Mouse (Mus musculus) heart, adult 2 months (tissue): Measurements from ENCODE around the gene Slc30a6. TPM values are rescaled to one million over a fixed set of nuclear protein-coding genes. Genes with fewer than 3 reads are reported as not detected.

Experiments used
- DNase-seq, 2 experiments: peaks; one replicate each; pipeline ENCODE4 v3.0.0; 2021
- H3K27ac ChIP-seq: fragments of 200-600 bp; 2 replicates; pipeline ENCODE4 v1.8.1; 2022
- H3K27me3 ChIP-seq: fragments of 200-500 bp; 2 replicates; pipeline ENCODE4 v1.6.1; 2012; ENCODE audit warnings: mild to moderate bottlenecking, low read length, inconsistent platforms, mixed read lengths; ENCODE audit not compliant: control insufficient read depth, insufficient read depth
- H3K36me3 ChIP-seq: fragments of 200-500 bp; 2 replicates; pipeline ENCODE4 v1.6.1; 2012; ENCODE audit warnings: low read length, inconsistent platforms; ENCODE audit not compliant: control insufficient read depth, insufficient read depth
- H3K4me1 ChIP-seq: fragments of 200-500 bp; 2 replicates; pipeline ENCODE4 v1.6.1; 2011; ENCODE audit warnings: low read length; ENCODE audit not compliant: control insufficient read depth, insufficient read depth
- H3K4me3 ChIP-seq: fragments of 200-600 bp; 2 replicates; pipeline ENCODE4 v1.8.1; 2022
- H3K79me2 ChIP-seq: fragments of 200-500 bp; replicated peaks from 2 replicates; pipeline ENCODE4 v1.6.1; 2012; ENCODE audit warnings: mild to moderate bottlenecking, inconsistent platforms, low read length, moderate library complexity, mixed read lengths; ENCODE audit not compliant: control insufficient read depth, insufficient read depth
- H3K9ac ChIP-seq: fragments of 200-500 bp; 2 replicates; pipeline ENCODE4 v1.6.1; 2012; ENCODE audit warnings: low read depth, mild to moderate bottlenecking, control low read depth, inconsistent platforms, low read length, mixed read lengths
- CTCF ChIP-seq: fragments of 200-600 bp; IDR thresholded peaks from 2 replicates; pipeline ENCODE4 v1.8.1; 2022; ENCODE audit warnings: antibody characterized with exemption, mild to moderate bottlenecking, moderate library complexity
- EP300 ChIP-seq: fragments of 200-500 bp; IDR thresholded peaks from 2 replicates; pipeline ENCODE4 v1.6.1; 2011; ENCODE audit warnings: low read depth, low read length, control low read depth; ENCODE audit not compliant: insufficient read depth
- POLR2A ChIP-seq: fragments of 200-500 bp; IDR thresholded peaks from 2 replicates; pipeline ENCODE4 v1.6.1; 2011; ENCODE audit warnings: mild to moderate bottlenecking, low read depth, low read length, control low read depth; ENCODE audit not compliant: insufficient read depth
- WGBS: fragments of 180-500 bp; shearing (Covaris S2); methylation state at CpG from one replicate; pipeline ENCODE4 v1.1.7; 2018; 5-methylcytosine and 5-hydroxymethylcytosine counted together
- intact Hi-C: fragments of 180-260 bp; cut with DNase I; formaldehyde crosslinking; loops from one replicate; pipeline ENCODE4 v1.15.1; 2025
- polyA plus RNA-seq: library from polyadenylated mRNA; depleted of rRNA; stranded (reverse); fragments of >200 nt; gene quantifications from 2 replicates; pipeline ENCODE4 v1.2.3, GENCODE M21; 2012
- total RNA-seq, 2 experiments: library from RNA; stranded (reverse); gene quantifications; 2 replicates each; pipeline ENCODE4 v1.2.3; 2021

Slc30a6 gene
- total and polyA plus RNA-seq, 3 experiments = 9.2 to 14.6 (median 9.5) TPM

GRCm38 (mm10) chr17:74394855-74395254 is 553 bp upstream of the Slc30a6 start:
- 19% methylated on average over 16 of the region's 16 CpGs for WGBS
- Histone ChIP-seq H3K27me3 (no peaks in the 10 kb centered on the region), H3K4me3 (peak overlapping the region; percentile 93), H3K79me2 (0 out of 2 replicates have a peak, but pooled peaks cover 2% of the 10 kb centered on the region), H3K4me1 (peaks cover 2% of the 10 kb centered on the region), H3K27ac (peak overlapping the region; percentile 91), H3K36me3 (no peaks in the 10 kb centered on the region), H3K9ac (peak overlapping the region; percentile 43)
- peak in 1 of 2 experiments; percentile 27 for DNase-seq
- intact Hi-C loops = loop anchor here (2.0 to 10.0 kb wide), 5 partner anchors 56 to 370 kb away; partner anchors contain the start of genes Memo1, Spast and Ttc27
- no peak for TF ChIP-seq POLR2A
- no peak for TF ChIP-seq CTCF
- no peak for TF ChIP-seq EP300

- no peak for TF ChIP-seq CTCF
- TF ChIP-seq EP300 = no peak
- no peak for TF ChIP-seq POLR2A
- 57% methylated on average over 4 of the region's 4 CpGs for WGBS
- H3K4me3 ChIP-seq = no peak overlapping the region
- no peak for DNase-seq
- H3K27me3 ChIP-seq = no peaks in the 10 kb centered on the region
- no peak overlapping the region for H3K9ac ChIP-seq
- intact Hi-C loops = loop anchor here (5.0 to 10.0 kb wide), 3 partner anchors 99 to 372 kb away; partner anchors contain the start of genes Memo1 and Ttc27
- H3K4me1 ChIP-seq = peaks cover 2% of the 10 kb centered on the region
- H3K36me3 ChIP-seq = no peaks in the 10 kb centered on the region
- no peak overlapping the region for H3K27ac ChIP-seq
- H3K79me2 ChIP-seq = 0 out of 2 replicates have a peak, but pooled peaks cover 2% of the 10 kb centered on the region
Observed at GRCm38 (mm10) chr17:74396766-74397165, 1.4 kb downstream of the Slc30a6 start.

DNA sequence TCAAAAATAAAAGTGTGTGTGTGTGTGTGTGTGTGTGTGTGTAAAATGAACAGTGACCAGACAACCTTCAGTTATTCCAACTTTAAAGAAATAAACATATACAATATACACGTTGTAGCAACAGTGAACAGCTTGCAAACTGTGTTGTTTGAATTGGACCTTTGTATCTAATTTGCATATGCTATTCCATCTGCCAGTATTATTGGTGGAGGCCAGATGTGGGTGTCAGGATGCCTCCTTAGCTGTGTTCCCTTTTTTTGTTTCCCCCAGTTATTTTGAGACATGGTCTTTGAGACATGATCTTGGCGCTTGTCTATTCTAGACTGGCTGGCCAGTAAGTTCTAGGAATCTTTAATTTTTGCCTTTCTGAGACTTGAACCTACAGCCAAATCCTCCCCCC is 1.8 kb downstream of the Slc30a6 start:
- Histone ChIP-seq H3K9ac (no peak overlapping the region), H3K27me3 (no peaks in the 10 kb centered on the region), H3K36me3 (no peaks in the 10 kb centered on the region), H3K79me2 (0 out of 2 replicates have a peak, but pooled peaks cover 2% of the 10 kb centered on the region), H3K27ac (no peak overlapping the region), H3K4me3 (no peak overlapping the region), H3K4me1 (peaks cover 2% of the 10 kb centered on the region)
- intact Hi-C loops = loop anchor here (5.0 to 10.0 kb wide), 3 partner anchors 100 to 372 kb away; partner anchors contain the start of genes Memo1 and Ttc27
- WGBS = 79% methylated on average over 2 of the region's 2 CpGs
- TF ChIP-seq CTCF = no peak
- no peak for TF ChIP-seq EP300
- TF ChIP-seq POLR2A = no peak
- DNase-seq = no peak

DNA sequence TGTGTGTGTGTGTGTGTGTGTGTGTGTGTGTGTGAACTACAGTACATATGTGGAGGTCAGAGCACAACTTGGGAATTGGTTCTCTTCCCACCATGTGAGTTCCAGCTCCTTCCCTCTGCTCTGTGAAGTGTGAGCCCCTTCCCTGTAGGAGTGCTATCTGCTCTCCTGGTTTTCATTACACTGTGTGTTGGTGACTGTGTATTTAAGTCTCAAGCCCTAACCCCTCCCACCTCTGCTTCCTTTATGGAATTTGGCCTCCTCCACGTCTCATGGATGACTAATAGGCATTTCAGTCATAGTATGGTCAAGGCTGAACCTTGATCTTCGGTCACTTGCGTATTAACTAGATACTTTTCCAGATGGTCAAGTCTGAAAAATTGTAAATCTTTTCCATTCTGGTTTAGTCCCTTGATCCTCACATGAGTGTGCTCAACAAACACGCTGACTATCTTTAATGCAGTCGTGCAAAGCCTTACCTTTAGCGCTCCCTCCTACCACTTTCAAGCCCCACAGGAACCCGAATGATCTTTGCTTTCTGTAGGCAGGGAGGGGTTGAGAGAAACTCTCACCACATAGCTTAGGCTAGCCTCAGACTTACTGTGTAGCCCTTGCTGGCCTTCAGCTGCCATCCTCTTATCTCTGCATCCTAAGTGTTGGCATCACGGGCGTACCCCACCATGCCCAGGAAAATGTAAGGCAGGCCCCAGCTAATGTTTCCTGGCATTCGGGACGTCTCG is 7.2 kb downstream of the Slc30a6 start:
- 90% methylated on average over 12 of the region's 12 CpGs for WGBS
- Histone ChIP-seq H3K27me3 (no peaks in the 10 kb centered on the region), H3K9ac (no peak overlapping the region), H3K36me3 (no peaks in the 10 kb centered on the region), H3K4me1 (no peaks in the 10 kb centered on the region), H3K4me3 (no peak overlapping the region), H3K27ac (no peak overlapping the region), H3K79me2 (0 out of 2 replicates have a peak, but pooled peaks cover 2% of the 10 kb centered on the region)
- TF ChIP-seq POLR2A (no peak), EP300 (no peak), CTCF (no peak)
- intact Hi-C loops = no loop called here
- no peak for DNase-seq

DNA sequence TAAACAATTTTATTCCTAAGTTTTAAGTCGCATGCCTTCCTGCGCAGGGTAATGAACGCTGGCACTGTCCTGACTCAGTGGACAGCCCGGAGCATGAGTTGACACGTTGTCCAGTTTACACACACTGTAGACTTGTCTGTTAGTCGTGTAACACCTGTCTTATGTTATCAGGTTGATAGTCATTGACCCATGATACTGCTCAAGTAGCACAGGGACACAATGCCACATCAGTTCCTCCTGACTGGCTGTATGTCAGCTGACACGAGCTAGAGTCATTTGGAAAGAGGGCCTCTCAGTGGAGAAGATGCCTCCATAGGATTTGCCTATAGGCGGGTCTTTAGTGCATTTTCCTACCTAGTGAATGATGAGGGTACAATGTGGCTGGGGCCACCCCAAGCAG is 11.1 kb downstream of the Slc30a6 start:
- DNase-seq = no peak
- Histone ChIP-seq H3K27ac (no peak overlapping the region), H3K36me3 (no peaks in the 10 kb centered on the region), H3K27me3 (no peaks in the 10 kb centered on the region), H3K4me3 (no peak overlapping the region), H3K9ac (no peak overlapping the region), H3K4me1 (no peaks in the 10 kb centered on the region), H3K79me2 (no peaks in the 10 kb centered on the region)
- intact Hi-C loops = no loop called here
- no peak for TF ChIP-seq POLR2A
- TF ChIP-seq CTCF = no peak
- TF ChIP-seq EP300 = no peak
- WGBS = 81% methylated on average over 8 of the region's 8 CpGs

DNA sequence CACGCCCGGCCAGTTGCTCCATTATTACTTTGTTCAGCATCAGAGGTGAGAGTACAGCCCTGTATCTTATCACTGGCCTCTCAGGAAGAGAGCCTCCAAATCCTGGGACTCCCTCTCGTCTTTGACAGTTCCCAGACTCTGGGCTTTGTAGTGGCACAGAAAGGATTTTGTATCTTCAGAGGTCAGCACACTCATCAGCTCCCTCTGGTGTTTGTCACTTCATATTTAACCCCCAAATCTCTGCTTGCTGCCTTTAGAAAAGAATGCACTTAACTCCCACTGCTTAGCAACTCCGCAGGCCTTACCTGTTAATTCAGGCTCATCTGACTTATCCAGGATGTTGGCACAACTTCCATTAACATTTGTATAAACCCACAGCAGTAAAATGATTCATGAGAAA is 14.3 kb downstream of the Slc30a6 start:
- H3K79me2 ChIP-seq = no peaks in the 10 kb centered on the region
- no peaks in the 10 kb centered on the region for H3K4me1 ChIP-seq
- H3K27ac ChIP-seq = no peak overlapping the region
- H3K9ac ChIP-seq = no peak overlapping the region
- WGBS = 43% methylated on average over 4 of the region's 4 CpGs
- intact Hi-C loops = no loop called here
- no peaks in the 10 kb centered on the region for H3K27me3 ChIP-seq
- no peaks in the 10 kb centered on the region; the same call in 1 of the 2 replicates for H3K36me3 ChIP-seq
- TF ChIP-seq CTCF = peak; percentile 51
- TF ChIP-seq EP300 = no peak
- no peak overlapping the region for H3K4me3 ChIP-seq
- no peak for DNase-seq
